Mouse (Mus musculus): ENCODE results near the gene Krtap13-1. TPM values are rescaled to one million over a fixed set of nuclear protein-coding genes. Genes with fewer than 3 reads are reported as not detected.
"Not testable (repeated sequence)": the region's sequence is repeated elsewhere in the genome, so short reads cannot be mapped to it uniquely, and the experiment has no call there.

The Krtap13-1 gene
- polyA plus RNA-seq, 1 experiment from 2014 or later, result not detected

- Histone ChIP-seq H3K36me3 (ENCODE audit: control insufficient read depth, insufficient read depth, low read length) (no peaks in the 10 kb centered on the region), H3K9me3 (replicated peaks; ENCODE audit: control insufficient read depth, low read length, poor library complexity, severe bottlenecking) (no peaks in the 10 kb centered on the region), H3K27ac (ENCODE audit: low read length) (no peak overlapping the region), H3K4me2 (ENCODE audit: low read length) (no peak overlapping the region), H3K4me3 (ENCODE audit: low read depth, low read length) (no peak overlapping the region), H3K4me1 (ENCODE audit: control insufficient read depth, insufficient read depth, low read length) (no peaks in the 10 kb centered on the region), H3K9ac (ENCODE audit: low read depth, low read length) (no peak overlapping the region), H3K27me3 (ENCODE audit: control insufficient read depth, insufficient read depth, low read depth, low read length) (no peaks in the 10 kb centered on the region)
- WGBS, result 19% methylated on average over 1 of the region's 1 CpGs
- ATAC-seq, result no peak
These were observed 8.6 kb upstream of the Krtap13-1 start for GRCm38 (mm10) chr16:88720031-88720430.

- H3K4me1 ChIP-seq (ENCODE audit: control insufficient read depth, insufficient read depth, low read length), result no peaks in the 10 kb centered on the region
- 65% methylated on average over 2 of the region's 2 CpGs for WGBS
These were observed 6.7 kb downstream of the Krtap13-1 start for GRCm38 (mm10) chr16:88735391-88735790.

GRCm38 (mm10) chr16:88744750-88745340, 16.2 kb downstream of the Krtap13-1 start:
- Histone ChIP-seq H3K4me3 (ENCODE audit: low read depth, low read length) (no peak overlapping the region), H3K27me3 (ENCODE audit: control insufficient read depth, insufficient read depth, low read depth, low read length) (no peaks in the 10 kb centered on the region), H3K4me1 (ENCODE audit: control insufficient read depth, insufficient read depth, low read length) (no peaks in the 10 kb centered on the region), H3K36me3 (ENCODE audit: control insufficient read depth, insufficient read depth, low read length) (no peaks in the 10 kb centered on the region), H3K9me3 (replicated peaks; ENCODE audit: control insufficient read depth, low read length, poor library complexity, severe bottlenecking) (no peaks in the 10 kb centered on the region), H3K27ac (ENCODE audit: low read length) (no peak overlapping the region), H3K4me2 (ENCODE audit: low read length) (no peak overlapping the region), H3K9ac (ENCODE audit: low read depth, low read length) (no peak overlapping the region)
- ATAC-seq, result no peak
- WGBS, result 51% methylated on average over 4 of the region's 4 CpGs

More at GRCm38 (mm10) chr16:88735391-88735790, 6.7 kb downstream of the Krtap13-1 start:
- no peaks in the 10 kb centered on the region for H3K9me3 ChIP-seq (replicated peaks; ENCODE audit: control insufficient read depth, low read length, poor library complexity, severe bottlenecking)
- H3K27me3 ChIP-seq (ENCODE audit: control insufficient read depth, insufficient read depth, low read depth, low read length), result no peaks in the 10 kb centered on the region
- H3K27ac ChIP-seq (ENCODE audit: low read length), result no peak overlapping the region
- H3K36me3 ChIP-seq (ENCODE audit: control insufficient read depth, insufficient read depth, low read length), result no peaks in the 10 kb centered on the region
- no peak overlapping the region for H3K4me3 ChIP-seq (ENCODE audit: low read depth, low read length)
- no peak for ATAC-seq
- no peak overlapping the region for H3K4me2 ChIP-seq (ENCODE audit: low read length)
- no peak overlapping the region for H3K9ac ChIP-seq (ENCODE audit: low read depth, low read length)

GRCm38 (mm10) chr16:88747943-88748342, 19.3 kb downstream of the Krtap13-1 start:
- Histone ChIP-seq H3K9me3 (replicated peaks; ENCODE audit: control insufficient read depth, low read length, poor library complexity, severe bottlenecking) (no peaks in the 10 kb centered on the region; the same call in 1 of the 2 replicates), H3K27me3 (ENCODE audit: control insufficient read depth, insufficient read depth, low read depth, low read length) (no peaks in the 10 kb centered on the region), H3K9ac (ENCODE audit: low read depth, low read length) (no peak overlapping the region), H3K4me3 (ENCODE audit: low read depth, low read length) (no peak overlapping the region), H3K4me2 (ENCODE audit: low read length) (no peak overlapping the region), H3K36me3 (ENCODE audit: control insufficient read depth, insufficient read depth, low read length) (no peaks in the 10 kb centered on the region), H3K27ac (ENCODE audit: low read length) (no peak overlapping the region), H3K4me1 (ENCODE audit: control insufficient read depth, insufficient read depth, low read length) (no peaks in the 10 kb centered on the region)
- no peak for ATAC-seq
- WGBS, result 75% methylated on average over 4 of the region's 4 CpGs

GRCm38 (mm10) chr16:88751535-88751934, 22.9 kb downstream of the Krtap13-1 start, which contains the start of gene Krtap13:
TSS of gene Krtap13 (minus strand) at chr16:88751635.
- not testable (repeated sequence) for H3K27me3 ChIP-seq (ENCODE audit: control insufficient read depth, insufficient read depth, low read depth, low read length); ATAC-seq; H3K27ac ChIP-seq (ENCODE audit: low read length); H3K4me1 ChIP-seq (ENCODE audit: control insufficient read depth, insufficient read depth, low read length); H3K4me3 ChIP-seq (ENCODE audit: low read depth, low read length); H3K4me2 ChIP-seq (ENCODE audit: low read length); H3K36me3 ChIP-seq (ENCODE audit: control insufficient read depth, insufficient read depth, low read length); H3K9me3 ChIP-seq (replicated peaks; ENCODE audit: control insufficient read depth, low read length, poor library complexity, severe bottlenecking); H3K9ac ChIP-seq (ENCODE audit: low read depth, low read length)
- WGBS, result 84% methylated on average over 3 of the region's 3 CpGs

GRCm38 (mm10) chr16:88758547-88758946, 29.9 kb downstream of the Krtap13-1 start, which contains the start of gene 2310034C09Rik:
TSS of gene 2310034C09Rik (plus strand) at chr16:88758847.
- not testable (repeated sequence) for H3K9me3 ChIP-seq (replicated peaks; ENCODE audit: control insufficient read depth, low read length, poor library complexity, severe bottlenecking); H3K36me3 ChIP-seq (ENCODE audit: control insufficient read depth, insufficient read depth, low read length); H3K4me3 ChIP-seq (ENCODE audit: low read depth, low read length); H3K4me1 ChIP-seq (ENCODE audit: control insufficient read depth, insufficient read depth, low read length); H3K27ac ChIP-seq (ENCODE audit: low read length); ATAC-seq; H3K9ac ChIP-seq (ENCODE audit: low read depth, low read length); H3K27me3 ChIP-seq (ENCODE audit: control insufficient read depth, insufficient read depth, low read depth, low read length); H3K4me2 ChIP-seq (ENCODE audit: low read length)
- WGBS, result 86% methylated on average over 3 of the region's 3 CpGs

GRCm38 (mm10) chr16:88774106-88774505, 45.4 kb downstream of the Krtap13-1 start, which contains the start of gene 2310057N15Rik:
TSS of gene 2310057N15Rik (minus strand) at chr16:88774206.
- ATAC-seq, result no peak

GRCm38 (mm10) chr16:88777596-88777995, 48.9 kb downstream of the Krtap13-1 start, which contains the start of gene Gm5965:
TSS of gene Gm5965 (plus strand) at chr16:88777896.
- Histone ChIP-seq H3K36me3 (ENCODE audit: control insufficient read depth, insufficient read depth, low read length) (no peaks in the 10 kb centered on the region), H3K9me3 (replicated peaks; ENCODE audit: control insufficient read depth, low read length, poor library complexity, severe bottlenecking) (no peaks in the 10 kb centered on the region), H3K4me2 (ENCODE audit: low read length) (no peak within 1 kb of the TSS), H3K27me3 (ENCODE audit: control insufficient read depth, insufficient read depth, low read depth, low read length) (no peaks in the 10 kb centered on the region), H3K4me3 (ENCODE audit: low read depth, low read length) (no peak within 1 kb of the TSS), H3K4me1 (ENCODE audit: control insufficient read depth, insufficient read depth, low read length) (no peaks in the 10 kb centered on the region), H3K27ac (ENCODE audit: low read length) (no peak within 1 kb of the TSS), H3K9ac (ENCODE audit: low read depth, low read length) (no peak within 1 kb of the TSS)
- ATAC-seq, result no peak
- WGBS, result 93% methylated on average over 5 of the region's 6 CpGs

More at GRCm38 (mm10) chr16:88774106-88774505, 45.4 kb downstream of the Krtap13-1 start, which contains the start of gene 2310057N15Rik:
- no peaks in the 10 kb centered on the region for H3K27me3 ChIP-seq (ENCODE audit: control insufficient read depth, insufficient read depth, low read depth, low read length)
- no peak within 1 kb of the TSS for H3K27ac ChIP-seq (ENCODE audit: low read length)
- H3K9ac ChIP-seq (ENCODE audit: low read depth, low read length), result no peak within 1 kb of the TSS
- H3K36me3 ChIP-seq (ENCODE audit: control insufficient read depth, insufficient read depth, low read length), result no peaks in the 10 kb centered on the region
- H3K4me2 ChIP-seq (ENCODE audit: low read length), result no peak within 1 kb of the TSS
- 95% methylated on average over 2 of the region's 2 CpGs for WGBS
- H3K4me1 ChIP-seq (ENCODE audit: control insufficient read depth, insufficient read depth, low read length), result no peaks in the 10 kb centered on the region
- H3K4me3 ChIP-seq (ENCODE audit: low read depth, low read length), result no peak within 1 kb of the TSS
- no peaks in the 10 kb centered on the region for H3K9me3 ChIP-seq (replicated peaks; ENCODE audit: control insufficient read depth, low read length, poor library complexity, severe bottlenecking)

All from midbrain, embryonic 16.5 days (tissue).